Mouse (Mus musculus): ENCODE measurements around the gene Cnot6l.

Gene Cnot6l

DNA sequence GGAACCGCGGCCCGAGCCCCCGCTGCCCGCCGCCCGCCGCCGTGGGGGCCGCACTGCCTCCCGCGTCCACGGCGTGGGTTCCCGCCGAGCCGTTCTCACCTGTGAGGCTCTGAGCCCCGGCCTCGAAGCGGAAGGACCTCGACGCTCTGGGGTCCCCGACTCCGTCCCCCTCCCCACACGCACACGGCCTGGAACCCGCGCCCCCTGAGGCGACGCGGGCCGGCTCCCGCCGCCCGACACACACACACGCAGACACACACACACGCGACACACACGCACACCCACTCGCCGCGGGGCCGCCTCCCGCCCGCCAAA lies 2.8 kb downstream of the Cnot6l start:
- no peak for DNase-seq

DNA sequence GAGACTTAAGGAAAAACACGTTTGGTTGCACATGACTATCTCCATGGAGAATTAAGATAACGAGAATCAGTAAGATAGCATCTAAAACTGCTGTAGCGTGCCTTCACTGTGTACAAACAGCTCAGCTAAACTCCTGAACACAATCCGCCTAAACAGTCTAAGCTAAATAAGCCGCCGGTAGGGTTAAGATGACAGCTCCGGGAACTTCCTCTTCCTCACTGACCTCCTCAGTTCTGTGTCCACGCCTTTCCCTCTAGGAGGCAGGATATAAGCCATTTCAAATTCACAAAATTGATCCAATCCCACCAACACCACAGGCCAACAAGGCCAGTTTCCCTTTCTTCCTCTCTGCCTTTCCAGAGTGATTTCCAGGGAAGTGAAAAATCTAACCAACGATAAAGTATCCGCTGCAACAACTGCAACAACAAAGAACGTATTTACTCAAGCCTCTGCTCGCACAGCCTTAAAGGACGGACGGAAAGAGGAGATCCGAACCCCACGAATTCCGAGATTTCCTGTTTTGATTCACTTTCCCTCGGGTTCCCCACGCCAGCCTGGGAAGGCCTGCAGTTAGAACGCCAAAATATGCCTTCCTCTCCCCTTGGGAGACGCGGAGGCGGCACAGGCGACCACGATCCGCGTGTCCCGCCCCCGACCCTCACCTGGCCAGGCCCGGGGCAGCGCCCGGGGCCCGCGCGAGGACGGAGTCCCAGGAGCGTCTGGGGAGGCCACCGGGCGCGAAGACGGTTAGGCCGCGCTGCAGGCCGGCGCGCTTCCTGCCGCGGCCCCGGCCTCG lies 3.3 kb downstream of the Cnot6l start:
- DNase-seq = peak; percentile 5 to 30

DNA sequence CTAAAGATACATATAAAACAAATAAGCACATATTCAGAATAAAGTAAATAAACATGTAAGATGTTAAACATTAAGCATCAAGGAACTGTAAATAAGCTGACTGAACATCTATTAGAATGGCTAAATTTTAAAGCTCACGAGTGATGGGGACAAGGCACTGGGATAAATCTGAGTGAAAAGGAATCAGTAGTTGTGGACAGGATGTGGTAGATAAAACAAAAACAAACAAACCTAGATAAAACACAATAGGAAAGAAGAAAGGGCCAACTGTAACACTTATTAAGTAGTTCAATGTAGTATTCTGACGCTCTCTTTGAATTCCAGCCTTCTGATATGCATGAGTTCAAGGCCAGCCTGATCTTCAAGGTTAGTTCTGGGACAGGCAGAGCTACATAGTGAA lies 21.6 kb downstream of the Cnot6l start:
- DNase-seq = no peak

DNA sequence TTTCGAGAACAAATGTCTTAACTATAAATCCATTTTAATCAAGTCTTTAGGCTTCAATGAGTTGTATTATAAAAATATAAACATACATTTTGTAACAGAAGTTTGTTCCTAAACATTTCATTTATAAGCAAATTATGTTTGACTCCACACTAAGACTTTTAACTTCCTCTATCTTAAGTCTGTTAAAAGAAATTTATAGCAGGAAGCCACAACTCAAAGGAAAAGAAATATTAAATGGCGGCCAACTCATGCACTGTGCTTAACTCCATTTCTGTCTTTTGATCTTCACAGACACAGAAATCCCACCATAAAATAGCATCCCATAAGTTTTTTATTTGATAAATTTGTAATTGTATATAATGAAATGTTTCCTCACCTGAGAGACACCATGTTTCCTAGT lies 33.3 kb downstream of the Cnot6l start:
- no peak for DNase-seq

DNA sequence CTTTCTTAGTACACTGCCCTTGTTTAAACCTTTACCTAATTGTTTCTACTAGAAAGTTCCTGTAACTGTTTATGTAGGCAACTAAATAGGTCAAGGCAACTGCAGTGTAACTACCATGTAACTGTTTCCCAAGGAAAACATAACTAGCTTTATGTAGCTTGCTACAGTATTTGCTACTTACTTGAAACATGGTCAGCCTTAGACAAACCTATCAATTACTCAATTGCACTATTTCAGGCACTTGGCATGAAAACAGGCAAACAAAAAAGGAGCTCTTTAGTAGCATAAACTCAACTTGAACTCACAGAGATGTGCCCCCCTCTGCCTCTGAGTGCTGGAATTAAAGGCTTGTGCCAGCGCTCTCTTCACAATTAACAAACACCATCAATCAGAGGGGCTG lies 37.1 kb downstream of the Cnot6l start:
- DNase-seq = no peak

DNA sequence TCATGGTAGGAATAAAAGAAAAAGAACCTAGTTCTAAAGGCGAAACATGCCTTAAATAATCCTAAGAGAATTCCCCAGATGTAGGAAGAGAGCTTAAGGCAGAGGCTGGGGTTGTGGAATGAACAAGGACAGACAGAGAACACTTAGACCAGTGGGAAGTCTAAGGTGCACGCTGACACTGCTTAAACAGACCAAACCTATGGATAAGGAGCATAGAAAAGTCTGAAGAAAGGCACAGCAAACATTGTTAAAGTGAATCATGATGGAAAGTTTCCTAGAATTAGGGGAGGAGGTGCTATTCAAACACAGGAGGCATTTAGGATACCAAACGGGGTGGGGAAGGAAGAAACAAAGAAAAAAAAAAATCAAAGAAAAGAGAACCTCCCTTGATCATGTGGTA lies 49.0 kb downstream of the Cnot6l start:
- DNase-seq = no peak

DNA sequence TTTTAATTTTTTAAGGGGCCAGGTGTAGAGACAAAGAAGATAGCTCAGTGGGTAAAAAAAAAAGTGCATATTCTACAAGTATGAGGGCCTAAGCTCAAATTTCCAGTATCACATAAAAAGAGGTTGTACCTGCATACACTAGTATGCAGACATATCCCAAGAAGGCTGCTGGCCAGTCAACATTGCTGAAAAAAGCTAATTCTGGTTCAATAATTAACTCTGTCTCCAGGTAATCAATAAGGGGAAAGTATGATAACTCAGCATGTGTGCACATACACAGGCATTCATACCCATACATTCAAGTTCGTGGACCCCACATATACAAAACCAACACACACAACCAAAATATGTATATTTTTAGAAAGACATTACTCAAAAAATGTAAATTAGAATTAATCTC lies 59.3 kb downstream of the Cnot6l start:
- no peak for DNase-seq

DNA sequence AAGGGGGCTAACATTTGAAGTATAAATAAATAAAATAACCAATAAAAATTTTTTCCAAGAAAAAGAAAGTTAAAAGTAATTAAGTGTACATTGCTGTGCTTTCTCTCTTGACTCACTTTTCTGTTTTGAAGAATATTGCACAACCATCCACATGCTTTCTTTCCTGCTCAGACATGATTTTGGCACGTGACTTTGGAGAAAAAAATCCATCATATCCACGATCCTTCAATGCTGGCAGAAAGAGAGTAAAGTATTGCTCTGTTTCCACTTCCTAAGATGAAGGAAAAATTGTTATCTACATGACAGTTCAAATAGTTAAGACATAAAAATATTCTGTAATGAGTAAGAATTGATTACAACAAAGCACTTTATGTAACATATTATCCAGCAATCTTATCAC lies 72.5 kb downstream of the Cnot6l start:
- DNase-seq = no peak

DNA sequence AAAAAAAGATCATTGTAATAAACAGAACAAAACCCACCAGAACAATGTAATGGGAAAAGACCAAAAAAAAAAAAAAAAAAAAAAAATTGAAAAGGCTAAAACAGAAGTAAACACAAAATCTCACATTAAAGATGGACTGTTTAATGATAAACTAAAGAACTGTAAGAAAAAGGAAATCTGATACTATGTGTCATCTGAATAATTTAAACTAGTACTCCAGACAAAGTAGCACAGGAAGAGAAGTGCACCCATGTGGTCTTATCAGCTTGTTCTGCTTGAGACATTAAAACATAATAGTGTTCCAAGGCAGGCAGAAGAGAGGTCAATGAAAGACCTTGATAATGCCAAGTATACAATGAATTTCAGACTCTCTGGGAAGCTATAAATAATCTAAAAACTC lies 78.6 kb downstream of the Cnot6l start:
- no peak for DNase-seq

DNA sequence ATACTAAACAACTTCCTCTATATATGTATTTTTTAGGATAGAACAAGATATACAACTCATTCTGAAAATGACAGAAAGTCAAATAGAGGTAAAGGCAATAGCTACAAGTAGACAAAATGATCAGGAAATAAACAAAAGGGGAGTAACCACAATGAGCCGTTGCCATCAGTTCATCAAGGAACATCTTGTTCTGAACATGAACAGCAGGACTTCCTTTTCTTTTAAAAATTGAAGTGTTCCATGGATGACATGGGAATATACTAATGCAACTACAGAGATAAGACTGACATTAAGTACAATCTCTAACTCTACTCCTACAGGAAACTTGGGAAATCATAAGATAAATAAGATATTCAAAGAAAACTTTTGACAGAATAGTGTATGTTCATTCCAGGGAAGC lies 84.9 kb downstream of the Cnot6l start:
- DNase-seq = no peak

DNA sequence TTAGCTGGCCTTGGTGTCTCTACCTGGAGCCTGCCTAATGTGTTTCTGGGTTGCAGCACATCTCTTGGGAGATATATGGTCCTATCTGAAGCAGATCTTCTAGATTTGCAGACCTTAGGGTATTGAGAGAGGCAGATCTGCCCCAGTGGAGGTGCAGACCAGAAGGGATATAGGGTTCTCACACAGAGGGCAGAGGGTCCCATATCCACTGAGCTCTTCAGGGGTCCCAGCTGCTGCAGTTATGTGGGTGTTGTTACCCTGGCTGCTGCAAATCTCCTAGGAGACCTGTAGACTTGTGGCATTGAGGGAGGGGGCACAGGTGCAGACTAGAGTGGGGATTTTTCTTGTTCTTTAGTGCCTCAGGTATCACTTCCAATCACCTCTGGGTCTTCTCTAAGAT lies 98.4 kb downstream of the Cnot6l start:
- no peak for DNase-seq

DNA sequence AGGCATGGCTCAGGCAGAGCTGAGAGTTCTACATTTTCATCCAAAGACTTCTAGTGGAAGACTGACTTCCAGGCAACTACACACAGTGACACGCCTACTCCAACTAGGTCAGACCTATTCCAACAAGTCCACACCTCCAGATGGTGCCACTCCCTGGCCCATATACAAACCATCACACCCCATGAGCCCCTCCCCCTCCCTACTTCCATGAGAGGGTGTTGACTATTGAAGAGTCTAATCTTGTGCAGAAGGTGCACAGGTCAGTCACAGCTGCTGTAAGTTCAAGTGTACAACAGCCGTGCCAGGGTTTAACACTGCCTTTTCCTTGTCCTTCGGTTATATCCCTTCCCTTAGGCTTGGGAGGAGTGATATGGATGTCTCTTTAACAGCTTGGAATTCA lies 121.5 kb downstream of the Cnot6l start:
- DNase-seq = no peak

DNA sequence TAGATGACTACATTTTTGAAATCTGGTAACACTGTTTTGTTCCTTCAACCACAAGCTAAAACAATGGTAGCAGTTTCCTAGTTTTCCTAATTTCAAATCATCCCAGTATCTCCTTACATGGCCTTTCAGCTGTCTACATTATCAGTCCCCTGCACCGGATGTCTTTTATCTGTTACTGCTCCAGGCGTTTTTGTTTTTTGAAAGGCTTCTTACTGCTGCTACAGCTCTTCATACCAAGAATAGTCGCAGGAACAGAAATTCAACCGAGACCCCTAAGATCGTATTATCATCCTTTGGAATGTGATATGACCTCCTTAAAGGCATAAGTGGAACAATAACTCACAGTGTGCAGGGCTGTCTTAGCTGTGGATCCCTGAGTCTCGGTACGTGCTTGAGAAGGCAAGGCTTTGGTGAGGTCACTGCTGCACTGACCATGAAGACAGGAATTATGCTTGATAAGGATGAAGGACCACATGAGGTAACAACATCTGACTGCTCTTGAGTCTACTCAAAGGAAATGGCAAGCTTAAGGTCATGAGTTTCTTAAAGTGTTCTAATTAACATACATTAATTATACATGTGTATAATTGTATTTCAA lies 122.4 kb downstream of the Cnot6l start:
- DNase-seq = no peak

DNA sequence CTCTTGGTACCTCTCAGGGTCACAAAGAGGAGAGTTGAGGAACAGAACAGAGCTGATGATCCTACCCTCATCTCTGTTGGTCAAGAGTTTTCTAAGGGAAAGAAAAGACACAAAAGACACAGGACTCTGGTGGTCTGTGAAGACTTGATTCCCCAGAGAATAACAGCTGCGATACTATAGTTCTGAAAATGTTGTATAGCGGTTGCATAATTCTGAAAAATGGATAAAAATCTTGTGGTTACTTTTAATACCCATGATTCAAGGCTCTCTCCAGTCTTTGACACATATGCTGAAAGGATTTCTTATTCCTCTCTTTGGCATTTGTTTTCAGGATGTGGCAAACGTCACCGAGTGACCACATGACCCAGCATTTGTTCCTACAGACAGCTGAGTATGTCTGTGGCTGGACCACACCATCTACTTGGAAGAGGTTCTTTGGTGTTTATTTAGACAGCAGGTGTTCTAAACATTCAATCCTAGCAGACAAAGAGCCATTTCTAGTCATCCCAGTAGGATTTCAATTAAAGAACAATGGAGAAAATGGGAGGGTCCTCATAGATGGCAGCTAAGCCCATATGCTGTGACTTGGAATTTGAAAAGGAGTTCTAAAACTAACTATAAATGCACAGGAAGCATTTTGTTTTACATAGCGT lies 124.7 kb downstream of the Cnot6l start:
- no peak for DNase-seq

DNA sequence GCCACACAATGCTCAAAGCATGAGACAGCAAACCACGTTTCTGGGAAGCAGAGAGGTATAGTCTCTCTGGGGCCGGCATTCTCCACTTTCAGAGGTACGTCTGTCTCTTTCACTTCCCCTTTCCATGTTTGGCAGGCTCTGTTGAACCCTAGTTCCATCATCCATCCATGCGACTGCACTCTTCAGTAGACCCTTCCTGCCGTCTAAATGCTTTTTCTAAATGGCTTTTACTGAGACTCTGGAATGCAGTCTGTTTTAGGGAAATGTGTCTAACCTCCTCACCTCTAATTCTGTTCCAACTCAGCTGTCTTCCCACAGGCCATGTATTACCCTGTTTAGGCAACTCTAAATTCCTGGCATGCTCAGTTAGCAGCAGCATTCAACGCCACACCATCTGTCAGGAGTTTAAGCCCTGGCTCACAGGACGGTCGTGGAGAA lies 126.3 kb downstream of the Cnot6l start:
- no peak for DNase-seq

DNA sequence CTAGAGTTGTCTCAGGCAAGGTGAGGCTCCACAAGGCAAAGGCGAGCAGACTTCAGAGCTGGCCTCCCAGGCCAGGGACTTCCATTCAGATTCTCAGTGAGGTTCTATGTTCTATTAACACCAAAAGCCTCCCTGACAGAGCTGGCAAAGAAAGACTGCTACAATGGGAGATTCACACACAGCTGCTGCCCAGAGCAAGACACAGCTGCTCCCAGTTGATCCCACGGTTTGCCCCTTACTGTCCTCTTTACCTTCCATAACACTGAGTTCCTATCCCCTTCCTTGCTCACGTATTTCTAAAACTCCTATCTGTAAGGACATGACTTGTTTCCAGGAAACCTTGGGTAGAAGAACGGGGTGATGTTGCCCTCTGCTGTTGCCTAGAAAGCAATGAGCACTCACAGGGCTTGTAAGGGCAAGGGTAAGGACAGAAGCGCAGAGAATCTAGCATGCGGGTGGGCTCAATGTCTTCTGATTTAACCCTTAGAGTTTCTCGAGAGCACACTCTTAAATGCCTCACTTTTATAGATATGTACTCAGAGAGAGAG lies 127.8 kb downstream of the Cnot6l start:
- DNase-seq = no peak

DNA sequence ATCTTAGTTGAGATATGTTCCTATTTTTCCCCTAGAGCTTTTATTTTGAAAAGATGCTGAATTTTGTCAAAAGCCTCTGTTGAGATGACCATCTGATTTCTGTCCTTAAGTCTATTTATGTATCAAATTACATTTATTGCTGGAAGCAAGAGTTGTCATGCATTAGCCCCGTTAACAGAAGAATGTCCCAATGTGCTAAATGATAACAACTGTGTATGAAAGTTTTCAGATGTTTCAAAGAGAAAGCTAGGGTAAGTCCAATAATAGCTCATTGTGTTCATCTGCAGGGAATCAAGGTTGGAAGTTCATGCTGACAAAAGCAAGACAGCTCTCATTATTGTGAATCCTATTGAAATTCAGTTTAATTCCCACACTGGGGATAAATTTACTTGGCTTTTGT lies 129.9 kb downstream of the Cnot6l start:
- no peak for DNase-seq

DNA sequence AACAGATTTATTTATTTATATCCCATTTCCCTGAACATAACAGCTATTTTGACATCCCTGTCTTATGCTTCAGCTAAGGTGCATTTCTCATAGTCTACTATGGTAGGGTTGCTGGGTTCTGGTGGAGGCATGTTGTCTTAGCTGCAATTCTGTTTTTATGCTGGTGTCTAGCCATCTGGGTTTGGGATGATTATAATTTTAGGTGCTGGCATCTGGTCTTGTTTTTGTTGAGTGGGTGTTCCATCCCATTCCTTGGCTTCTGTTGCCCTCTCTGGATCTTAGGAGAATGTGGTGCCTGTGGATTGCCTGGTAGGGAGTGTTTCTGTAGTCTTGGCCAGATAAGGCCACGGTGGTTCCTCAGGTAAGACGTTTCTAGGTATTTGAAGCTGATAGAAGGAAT lies 134.2 kb downstream of the Cnot6l start:
- DNase-seq = no peak
